Mouse (Mus musculus) embryo, embryonic 9.5 days (tissue): ENCODE data around the gene Mfap4.

ENCODE experiments used
- DNase-seq: peaks from one replicate; pipeline ENCODE4 v3.0.0-alpha.2; 2017; ENCODE audit errors: extremely low spot score

The Mfap4 gene

DNA sequence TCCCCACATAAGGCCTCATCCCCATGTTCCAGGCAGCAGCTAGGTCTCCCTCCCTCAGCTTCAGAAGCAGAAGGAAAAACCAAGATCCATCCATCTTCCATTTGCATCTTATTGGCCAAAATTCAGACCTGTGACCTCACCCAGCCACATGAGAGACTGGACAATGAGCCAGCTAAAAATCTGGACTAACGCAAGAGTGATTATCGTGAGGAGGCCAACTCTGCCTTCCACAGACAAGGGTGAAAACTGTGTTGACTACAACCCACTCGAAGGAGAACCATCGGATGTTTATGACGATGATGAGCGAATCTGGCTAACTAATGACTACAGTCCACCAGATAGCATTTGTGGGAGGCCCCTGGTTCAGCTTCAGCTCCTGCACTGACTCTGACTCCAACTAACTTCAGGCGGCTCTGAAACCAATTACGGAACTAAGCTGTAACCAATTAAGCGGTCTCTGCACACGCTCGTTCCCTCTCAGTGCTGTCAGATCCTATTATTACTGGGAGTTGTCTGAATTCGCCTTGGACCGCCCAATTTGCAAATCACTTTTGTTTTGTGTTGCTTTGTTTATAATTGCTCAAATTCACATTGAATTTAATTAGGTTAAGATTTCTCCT, 1.9 kb upstream of the Mfap4 start:
- DNase-seq: no peak

DNA sequence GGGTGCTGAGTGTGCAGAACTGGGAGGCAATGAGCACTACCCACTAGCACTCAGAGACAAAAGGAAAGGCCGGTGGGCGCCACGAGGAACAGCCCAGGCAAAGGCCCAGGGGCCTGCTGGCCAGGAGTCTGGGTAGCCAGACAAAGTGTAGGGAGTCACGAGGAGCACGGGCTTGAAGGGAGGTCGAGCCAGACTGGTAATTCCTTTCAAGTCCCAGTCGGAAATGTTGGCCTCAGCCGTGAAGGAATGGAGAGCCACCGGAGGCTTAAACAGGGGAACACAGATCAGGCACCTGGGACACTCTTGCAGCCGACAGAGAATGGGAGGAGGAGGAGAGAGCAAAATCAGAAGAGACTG, 997 bp upstream of the Mfap4 start:
- no peak for DNase-seq

DNA sequence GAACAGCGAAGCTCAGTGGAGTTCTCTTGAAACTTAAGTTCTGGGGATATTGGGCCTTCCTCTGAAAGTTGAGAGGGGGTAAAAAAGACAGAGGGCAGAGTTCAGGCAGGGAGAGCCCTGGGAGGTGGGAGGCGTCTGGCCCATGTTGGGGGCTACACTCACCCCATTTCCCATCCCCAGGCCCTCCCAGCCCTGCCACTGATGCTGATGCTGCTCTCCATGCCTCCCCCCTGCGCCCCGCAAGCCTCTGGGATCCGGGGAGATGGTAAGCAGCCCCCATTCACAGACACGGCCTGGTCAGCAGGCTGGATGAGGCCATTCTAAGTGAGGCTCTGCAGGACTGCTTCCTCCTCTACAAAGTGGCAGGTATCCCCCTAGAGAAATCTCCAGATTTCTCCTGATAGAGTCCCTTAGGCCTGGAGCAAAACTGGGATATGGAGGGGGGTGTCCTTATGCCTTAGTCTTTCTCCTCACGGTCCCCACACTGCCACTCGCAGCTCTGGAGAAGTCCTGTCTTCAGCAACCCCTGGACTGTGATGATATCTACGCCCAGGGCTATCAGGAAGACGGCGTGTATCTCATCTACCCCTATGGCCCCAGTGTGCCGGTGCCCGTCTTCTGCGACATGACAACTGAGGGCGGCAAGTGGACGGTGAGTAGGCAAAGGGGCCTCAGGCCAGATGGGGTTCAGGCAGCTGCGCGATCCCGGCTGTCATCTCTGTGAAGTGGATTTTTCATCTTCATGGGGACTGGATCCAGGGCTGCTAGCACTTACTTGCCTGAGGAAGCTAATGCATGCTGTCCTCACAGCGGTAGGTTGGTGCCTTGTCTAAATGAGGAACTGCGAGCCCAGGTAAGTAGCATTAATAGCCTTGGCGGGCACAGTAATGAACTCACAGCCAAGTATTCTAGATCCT, 568 bp downstream of the Mfap4 start:
- DNase-seq: no peak

DNA sequence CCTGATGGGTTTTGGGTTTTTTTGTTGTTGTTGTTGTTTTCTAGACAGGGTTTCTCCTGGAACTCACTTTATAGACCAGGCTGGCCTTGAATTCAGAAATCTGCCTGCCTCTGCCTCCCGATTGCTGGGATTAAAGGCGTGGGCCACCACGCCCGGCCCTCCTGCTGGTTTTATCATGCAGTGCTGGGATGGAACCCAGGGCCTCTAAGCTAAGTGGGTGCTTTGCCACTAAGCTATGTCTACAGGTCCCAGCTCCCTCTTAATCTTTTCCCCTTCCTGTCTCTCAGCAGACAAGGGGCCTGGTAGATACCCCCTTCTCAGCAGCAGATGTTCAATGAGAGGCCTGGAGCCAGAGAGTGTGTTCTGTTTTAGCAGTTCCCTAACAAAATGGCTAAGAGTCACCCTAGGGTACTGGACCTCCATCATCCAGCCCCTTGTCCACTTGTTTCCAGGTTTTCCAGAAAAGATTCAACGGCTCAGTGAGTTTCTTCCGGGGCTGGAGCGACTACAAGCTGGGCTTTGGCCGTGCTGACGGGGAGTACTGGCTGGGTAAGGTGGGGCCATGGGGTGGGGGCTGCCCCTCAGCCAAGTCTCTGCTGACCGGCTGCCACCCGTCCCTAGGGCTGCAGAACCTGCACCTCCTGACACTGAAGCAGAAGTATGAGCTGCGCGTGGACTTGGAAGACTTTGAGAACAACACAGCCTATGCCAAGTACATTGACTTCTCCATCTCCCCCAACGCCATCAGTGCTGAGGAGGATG, 1.4 kb downstream of the Mfap4 start:
- DNase-seq: no peak

DNA sequence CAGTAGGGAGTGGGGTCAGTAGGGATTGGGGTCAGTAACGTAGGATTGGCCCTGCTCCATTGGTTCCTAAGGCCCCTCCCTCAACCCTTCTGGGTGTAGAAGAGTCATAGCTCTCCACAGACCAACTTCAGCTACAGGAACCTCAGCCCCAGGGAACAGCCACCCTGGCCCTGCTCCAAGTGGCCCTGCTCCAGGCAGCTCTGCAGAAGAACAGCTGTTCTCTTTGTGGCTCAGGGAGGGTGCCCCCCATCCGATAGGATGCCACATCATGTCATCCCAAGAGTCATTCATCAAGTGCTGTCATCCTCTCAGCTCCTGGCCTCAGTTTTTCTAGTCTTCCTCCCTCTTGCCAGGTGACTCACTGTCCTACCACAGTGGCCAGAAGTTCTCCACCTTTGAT, 2.2 kb downstream of the Mfap4 start:
- no peak for DNase-seq

DNA sequence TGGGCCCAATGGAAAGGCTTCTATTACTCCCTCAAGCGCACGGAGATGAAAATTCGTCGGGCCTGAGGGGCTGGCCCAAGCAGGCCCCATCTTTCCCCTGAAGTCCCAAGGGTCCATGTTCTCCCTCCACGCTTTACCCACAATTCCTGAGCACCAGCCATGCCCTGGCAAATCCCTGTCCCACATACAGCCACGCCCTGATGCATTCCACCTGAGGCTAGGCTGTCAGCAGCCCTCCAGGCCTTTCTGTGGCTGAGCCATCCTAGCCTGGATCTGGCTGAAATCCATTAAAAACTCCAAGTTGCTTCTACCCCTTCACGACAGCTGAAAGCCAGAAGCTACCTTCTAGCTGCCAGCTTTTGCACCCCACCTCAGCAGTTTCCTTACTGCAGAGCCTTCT, 2.7 kb downstream of the Mfap4 start:
- no peak for DNase-seq

DNA sequence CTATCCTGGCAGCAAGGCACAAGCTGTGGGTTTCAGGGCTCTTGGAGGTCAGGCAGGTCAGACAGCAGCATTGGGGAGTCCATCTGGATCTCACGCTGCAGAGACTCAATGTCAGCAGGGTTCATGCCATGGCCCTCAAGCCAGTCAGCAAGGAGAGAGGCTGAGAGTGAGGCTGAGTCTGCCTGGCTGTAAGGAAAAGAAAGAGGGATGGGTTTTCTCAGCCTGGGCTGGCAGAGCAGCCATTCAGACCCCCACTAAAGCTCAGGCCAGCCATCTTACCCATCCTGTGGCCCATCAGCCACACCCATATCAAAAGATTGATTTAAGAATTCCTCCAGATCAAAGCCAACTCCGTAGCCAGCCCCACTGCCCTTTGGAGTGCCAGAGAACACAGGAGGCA, 3.9 kb downstream of the Mfap4 start:
- DNase-seq: no peak

DNA sequence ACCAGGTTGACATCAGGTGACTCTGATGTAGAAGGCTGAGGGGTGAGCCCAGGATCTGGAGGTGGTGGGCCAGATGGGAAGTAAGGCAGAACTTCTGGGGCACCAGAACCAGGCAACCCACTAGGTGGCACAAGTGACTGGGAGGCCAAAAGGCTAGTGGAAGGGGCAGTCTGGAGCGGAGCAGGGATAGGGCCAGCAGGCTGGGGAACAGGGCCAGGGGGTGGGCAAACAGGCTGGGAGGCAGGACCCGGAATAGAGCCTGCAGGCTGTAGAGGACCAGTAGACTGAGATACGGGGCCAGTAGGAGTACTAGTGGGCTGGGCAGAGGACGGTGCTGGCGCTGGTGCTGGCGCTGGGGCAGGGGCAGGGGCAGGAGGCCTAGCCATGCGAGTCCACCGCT, 4.6 kb downstream of the Mfap4 start:
- no peak for DNase-seq

DNA sequence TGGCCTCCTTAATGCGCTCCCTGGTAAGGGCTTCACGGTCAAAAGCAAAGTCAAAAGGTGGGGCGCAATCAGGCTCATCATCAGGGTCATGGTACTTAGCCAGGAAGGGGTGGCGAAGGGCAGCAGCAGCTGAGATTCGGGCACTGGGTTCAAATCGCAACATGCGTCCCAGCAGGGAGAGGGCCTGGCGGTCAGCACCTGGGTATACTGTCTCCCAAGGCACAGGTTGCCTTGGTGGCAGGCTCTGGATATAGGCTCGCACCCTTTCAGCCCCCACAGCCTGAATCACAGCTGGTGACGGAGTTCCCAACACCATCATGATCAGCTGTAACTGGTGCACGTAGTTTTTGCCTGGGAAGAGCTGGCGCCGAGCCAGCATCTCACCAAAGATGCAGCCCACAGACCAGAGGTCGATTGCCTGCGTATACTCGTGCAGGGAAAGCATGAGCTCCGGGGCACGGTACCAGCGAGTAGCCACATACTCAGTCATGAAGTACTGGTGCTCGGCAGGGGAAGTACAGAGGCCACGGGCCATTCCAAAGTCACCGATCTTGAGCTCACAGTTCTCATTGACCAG, 5.8 kb downstream of the Mfap4 start:
- DNase-seq: no peak

DNA sequence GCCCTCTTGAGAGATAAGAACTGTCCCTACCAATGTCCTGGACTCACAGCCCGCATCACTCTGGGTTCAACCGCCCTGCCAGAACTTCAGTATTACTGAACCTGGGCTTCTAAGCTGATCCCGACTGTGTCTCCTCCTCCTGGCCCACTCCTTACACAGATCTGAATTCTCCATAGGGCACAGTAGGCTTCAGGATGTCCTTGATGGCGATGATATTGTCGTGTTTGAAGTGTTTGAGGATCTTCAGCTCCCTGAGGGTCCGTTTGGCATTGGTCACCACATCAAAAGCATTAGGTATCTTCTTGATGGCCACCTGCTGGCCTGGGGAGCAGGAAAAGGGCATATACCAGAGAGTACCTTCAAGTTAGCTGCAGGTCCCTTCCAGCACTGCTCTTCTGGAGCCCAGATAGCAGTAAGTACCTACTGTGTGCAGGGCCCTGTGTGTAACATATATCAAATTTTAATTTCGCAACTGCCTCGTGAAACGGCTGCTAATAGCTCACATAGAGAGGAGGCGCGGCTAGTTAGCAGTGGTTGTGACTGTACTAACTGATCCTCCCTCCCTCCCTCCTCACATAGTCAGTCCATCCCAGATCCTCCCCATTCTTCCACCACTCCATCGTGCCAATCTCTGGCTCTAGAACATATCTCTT, 7.6 kb downstream of the Mfap4 start:
- no peak for DNase-seq

DNA sequence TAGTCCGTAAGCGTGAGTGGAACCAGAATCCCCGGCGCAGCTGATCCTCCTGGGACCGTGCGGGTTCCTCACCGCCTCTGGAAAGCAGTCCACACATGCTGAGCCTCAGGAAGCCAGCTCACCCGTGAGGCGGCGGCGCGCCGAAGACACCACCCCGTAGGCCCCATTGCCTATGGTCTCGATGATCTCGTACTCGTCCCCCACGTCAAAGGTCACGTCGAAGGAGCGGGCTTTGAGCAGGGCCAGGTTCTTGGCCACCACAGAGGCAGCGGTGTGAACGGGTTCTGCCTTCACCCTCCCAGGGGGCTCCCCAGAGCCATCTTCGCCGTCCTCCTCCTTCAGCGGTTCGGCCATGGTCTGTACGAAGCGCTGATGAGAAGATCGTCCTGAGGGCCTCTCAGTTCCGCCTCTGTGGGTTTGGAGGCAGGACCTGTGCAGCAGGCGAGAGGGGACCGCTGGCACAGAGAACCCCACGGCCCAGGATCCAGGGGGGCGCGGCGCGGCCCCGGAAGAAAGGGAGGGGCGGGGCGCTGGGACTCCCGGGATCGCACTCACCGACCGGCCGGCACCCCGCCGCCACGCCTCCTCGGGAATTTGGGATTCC, 8.4 kb downstream of the Mfap4 start:
- DNase-seq: no peak

DNA sequence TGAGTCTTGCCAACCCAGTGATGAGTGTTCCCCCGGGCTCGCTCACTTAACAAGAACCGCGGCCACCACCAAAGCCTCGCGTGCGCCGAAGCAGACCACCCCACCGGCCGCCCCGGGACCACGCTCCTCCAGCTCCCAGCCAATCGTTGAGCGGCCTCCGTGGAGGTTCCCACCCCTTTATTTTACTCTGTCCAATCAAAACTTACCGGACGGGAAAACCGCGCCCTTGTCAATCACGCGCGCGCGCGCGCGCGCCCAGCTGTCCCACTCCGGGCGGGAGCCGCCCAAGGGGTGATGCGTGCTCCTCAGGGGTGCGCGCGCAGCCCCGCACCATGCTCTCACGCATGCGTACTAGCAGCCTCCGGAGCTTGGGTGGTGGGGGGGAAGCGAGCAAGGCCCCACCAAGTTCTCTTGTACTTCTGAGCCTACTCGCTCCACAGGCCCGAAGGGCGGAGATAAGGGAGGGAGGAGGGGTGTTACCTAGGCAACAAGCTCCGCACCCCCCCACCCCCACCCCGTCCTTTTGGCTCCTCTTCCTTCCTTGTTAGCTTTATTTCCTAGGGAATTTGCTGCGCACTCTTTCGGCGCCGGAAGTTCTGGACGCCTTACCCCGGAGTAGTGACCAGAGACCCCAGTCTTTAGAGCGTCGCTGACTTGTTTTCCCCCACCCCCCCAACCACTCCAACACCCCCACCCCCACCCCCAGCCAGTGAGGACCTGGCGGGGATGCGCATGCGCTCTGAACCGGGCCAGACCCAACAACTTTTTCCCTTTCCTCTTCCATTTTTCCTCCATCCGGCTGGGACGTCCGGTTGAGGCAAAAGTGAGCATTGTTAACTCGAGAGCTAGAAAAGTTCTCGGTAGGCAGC, 9.1 kb downstream of the Mfap4 start, which contains the start of gene Mapk7:
Mapk7 (minus strand) TSS at position 278 of the 869 bp plus-strand sequence.
- DNase-seq: peak; percentile 99

DNA sequence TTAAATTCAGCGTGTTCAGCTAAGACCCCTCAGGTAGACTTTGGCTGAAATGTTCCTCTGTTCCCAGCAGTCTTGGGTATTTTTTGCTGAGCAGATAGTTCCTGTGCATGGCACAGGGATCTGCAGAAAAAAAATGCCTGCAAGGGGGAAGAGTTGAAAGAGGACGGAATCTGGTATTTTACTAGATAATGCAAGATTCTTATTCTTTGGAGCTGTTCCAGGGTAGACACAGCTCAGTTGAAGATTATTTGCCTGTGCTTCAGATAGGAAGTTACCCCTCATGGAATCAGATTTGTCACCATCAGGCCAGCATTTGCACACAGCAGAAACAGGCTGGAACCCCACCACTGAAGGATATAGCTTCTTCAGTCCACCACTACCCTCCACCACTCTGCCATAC, 10.3 kb downstream of the Mfap4 start:
- DNase-seq: no peak

DNA sequence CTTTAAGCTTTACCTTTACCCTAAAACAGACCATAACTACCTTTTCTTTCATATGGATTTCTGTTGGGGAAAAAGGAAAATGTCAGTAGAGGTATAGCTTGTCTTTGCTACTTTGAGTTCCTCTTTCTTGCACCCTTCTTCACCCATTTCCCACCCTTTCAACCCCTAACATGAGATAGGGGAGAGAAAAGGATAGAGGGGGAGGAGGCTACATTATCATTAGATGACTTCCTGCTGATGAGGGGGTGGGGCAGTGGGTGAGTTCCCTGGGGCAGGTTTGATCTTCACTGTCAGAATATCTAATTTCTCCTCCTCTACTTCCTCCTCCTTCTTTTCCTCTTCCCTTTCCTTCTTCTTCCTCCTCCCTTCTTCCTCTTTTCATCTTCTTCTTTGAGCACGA, 12.3 kb downstream of the Mfap4 start:
- no peak for DNase-seq

DNA sequence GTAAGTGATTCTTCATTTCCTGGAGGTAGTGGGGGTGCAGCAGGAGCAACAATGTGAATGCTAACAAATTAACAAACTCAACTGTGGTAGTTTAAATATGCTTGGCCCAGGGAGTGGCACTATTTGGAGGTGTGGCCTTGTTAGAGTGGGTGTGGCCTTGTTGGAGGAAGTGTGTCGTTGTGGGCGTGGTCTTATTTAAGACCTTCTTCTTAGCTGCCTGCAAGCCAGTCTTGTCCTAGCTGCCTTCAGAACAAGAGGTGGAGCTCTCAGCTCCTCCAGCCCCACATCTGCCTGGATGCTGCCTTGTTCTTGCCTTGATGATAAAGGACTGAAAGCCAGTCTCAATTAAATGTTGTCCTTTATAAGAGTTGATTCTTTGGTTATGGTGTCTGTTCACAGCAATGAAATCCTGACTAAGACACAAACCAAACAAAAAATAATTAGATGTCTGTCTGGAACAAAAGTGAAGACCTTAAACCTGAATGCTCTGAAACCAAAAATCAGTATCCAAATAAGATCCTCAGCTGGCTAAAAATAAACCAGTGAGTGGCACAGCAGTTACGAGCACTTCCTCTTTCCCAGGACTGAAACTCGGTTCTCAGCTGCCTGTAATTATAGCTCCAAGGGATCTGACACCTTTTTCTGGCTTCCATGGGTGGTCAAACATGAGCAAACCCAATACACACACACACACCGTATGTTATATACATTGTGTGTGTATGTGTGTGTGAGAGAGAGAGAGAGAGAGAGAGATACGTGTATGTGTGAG, 13.7 kb downstream of the Mfap4 start:
- DNase-seq: no peak

DNA sequence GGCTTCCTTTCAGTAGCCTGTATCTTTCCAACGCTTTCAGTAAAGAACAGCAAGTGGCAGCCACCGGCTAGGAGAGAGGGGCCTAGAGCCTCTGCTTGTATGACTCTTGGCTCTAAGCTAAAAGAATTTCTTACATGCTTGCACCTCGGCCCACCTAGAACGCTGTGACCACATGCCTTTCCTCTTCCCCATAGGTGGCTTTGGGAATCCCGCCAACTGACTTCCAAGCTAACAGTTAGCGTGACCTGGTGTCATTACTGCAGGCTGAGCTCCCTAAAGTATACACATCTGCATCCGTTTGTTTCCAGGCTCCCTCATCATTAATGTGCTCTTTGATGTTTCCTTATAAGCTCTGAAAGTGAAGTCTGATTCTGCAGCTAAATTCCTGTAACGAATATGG, 18.7 kb downstream of the Mfap4 start:
- DNase-seq: no peak

DNA sequence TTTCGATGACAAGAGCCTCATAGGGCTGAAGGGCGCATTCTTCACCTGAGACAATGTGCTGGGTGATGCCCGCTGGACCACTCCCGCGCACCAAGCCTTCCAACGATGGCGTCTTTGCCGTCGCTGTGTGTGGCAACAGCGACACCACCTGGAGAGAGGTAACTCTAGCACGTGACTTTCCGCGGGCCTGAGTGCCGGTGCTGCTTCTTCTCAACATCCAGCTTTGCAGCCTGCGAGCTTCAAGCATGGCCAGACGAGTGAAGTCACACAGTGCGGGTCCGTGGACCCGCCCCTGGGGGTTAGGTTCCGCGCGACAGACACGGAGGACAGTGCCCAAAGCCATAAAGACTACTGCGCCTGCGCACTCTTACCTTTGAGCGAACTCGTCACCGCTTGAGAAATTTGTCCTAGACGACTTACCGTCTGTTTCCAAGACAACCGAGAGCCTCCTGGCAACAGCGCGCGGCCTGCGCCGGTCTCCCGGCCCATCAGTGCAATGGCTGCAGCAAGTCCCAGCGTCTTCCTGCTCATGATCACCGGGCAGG, 19.6 kb downstream of the Mfap4 start, which contains the start of gene B9d1:
B9d1 (plus strand) TSS at position 432 of the 545 bp plus-strand sequence.
- DNase-seq: peak; percentile 96

DNA sequence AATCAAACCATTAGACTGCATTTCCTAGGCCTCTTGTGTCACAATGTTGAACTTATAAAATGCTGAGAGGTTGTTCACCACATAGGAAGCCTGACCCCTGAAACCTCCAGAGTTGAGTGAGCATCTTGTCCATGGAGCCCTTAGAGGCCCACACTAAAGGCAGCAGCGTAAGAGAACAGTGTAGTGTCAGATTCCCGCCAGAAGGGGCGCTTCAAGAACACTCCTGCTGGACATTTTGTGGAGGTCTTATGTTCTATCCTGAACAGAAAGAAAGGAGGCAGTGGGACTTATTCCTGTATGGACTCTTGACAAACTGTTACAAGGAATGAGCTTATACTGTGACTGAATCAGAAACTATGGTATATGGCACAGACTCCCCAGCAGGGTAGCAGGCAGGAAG, 29.7 kb downstream of the Mfap4 start:
- DNase-seq: peak; percentile 49

DNA sequence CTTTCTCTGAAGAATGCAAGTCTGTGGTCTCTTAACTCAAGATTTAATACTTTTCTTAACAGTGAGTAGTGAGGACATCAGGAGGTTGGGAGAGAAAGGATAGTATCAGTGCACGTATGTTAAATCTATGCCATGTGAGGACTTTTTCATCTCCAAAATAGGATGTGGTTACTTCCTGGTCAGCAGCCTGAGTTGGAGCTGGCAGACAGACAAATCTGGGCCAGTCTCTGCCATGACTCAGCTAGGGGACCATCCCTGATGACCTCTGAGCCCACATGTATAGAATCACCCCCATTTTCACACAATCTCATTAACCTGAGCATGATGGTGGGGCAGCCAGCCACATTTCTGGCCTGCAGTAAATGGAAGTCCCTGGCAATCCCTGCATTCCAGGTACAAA, 32.7 kb downstream of the Mfap4 start:
- no peak for DNase-seq
